ENCODE assay signal across 8 mouse cellular contexts in the genomic region with DNA sequence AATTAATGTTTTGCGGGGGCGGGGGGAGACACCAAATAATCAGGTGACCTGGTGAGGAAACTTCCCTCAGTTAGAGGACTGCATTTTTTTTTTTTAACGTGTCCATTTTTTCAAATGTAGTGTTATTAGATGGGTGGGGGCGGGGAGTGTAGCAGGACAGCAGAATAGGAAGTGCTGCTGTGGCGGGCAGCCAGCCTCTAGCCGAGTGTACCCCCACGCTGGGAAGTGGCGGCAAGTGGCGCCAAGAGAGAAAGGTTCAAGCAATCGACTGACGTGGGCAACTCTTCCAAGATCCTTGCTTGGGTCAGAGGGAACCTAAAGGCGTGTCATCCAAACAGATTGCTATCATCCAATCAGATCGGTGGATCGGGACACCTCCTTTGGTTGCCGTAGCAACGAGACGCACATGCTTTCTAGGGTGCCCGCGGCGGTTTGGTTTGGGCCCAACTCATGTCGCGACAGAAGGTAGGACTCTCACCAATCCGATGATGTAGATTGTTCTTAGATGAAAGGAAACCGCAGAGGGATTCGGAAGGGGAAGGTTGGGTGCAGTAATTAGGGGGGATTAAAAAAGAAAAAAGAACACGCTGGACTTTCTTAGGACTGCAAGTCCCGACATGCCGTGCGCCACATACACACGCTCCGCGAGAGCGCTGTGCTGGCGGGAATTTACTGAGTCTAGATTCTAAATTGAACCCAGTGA. TPM values are rescaled to one million over a fixed set of nuclear protein-coding genes. Genes with fewer than 3 reads are reported as not detected.
DNase-seq lines count a peak whose midpoint lies in the region; ATAC-seq and TF ChIP-seq lines count a peak whose summit lies in the region.

TSS of gene Ttll9 (plus strand) at position 395 of the 703 bp plus-strand sequence.

- no peaks in the 10 kb centered on the region; a peak in 1 of 4 replicates for H3K36me3 ChIP-seq in MEL (ENCODE audit: control insufficient read depth in 1 of 2, insufficient read depth in 2 of 2, low read length in 2 of 2)
- H3K36me3 ChIP-seq in liver, postnatal 0 days (replicated peaks; ENCODE audit: insufficient read depth, low read length) = no peaks in the 10 kb centered on the region
- H3K36me3 ChIP-seq in neural tube, embryonic 12.5 days = no peaks in the 10 kb centered on the region

- no peak for TF ChIP-seq EP300 in MEL (IDR thresholded peaks at IDR 0.05; ENCODE audit: low read depth in 1 of 2, low read length in 2 of 2)
- no peak for TF ChIP-seq EP300 in liver, postnatal 0 days (IDR thresholded peaks at IDR 0.05; ENCODE audit: low read depth)

- ATAC-seq in liver, postnatal 0 days = peak; percentile 96
- ATAC-seq in neural tube, embryonic 12.5 days (ENCODE audit: low FRiP score, low read depth) = peak; percentile 92

- 1% methylated on average over 34 of the region's 34 CpGs for WGBS in liver, postnatal 0 days (ENCODE audit: insufficient replicate concordance)
- 3% methylated on average over 34 of the region's 34 CpGs for WGBS in neural tube, embryonic 12.5 days

- H3K27me3 ChIP-seq in MEL (ENCODE audit: control insufficient read depth in 1 of 2, insufficient read depth in 2 of 2, low read length in 2 of 2) = 0 out of 4 replicates have a peak, but pooled peaks cover 0 to 2% of the 10 kb centered on the region in 2 experiments
- 0 out of 2 replicates have a peak, but pooled peaks cover 3% of the 10 kb centered on the region for H3K27me3 ChIP-seq in liver, postnatal 0 days (ENCODE audit: insufficient read depth, low read length)
- no peaks in the 10 kb centered on the region for H3K27me3 ChIP-seq in neural tube, embryonic 12.5 days (replicated peaks)

- DNase-seq in MEL (ENCODE audit: low read depth, low spot score) = peak; percentile 81
- DNase-seq in cerebellum, adult 18-20 months = peak; percentile 82 to 87
- peak; percentile 81 for DNase-seq in forelimb bud, embryonic 11.5 days (ENCODE audit: low read depth, low spot score)
- peak; percentile 60 for DNase-seq in heart, postnatal 4 days
- DNase-seq in layer of hippocampus, adult 18-20 months (ENCODE audit: low spot score in 2 of 2) = peak; percentile 83 to 92
- peak; percentile 72 for DNase-seq in liver, postnatal 0 days
- DNase-seq in thymus, postnatal 14 days = peak; percentile 32

- TF ChIP-seq CTCF in MEL (IDR thresholded peaks at IDR 0.05 in 2 of 3, conservative IDR thresholded peaks at IDR 0.05 in 1 of 3; ENCODE audit: control insufficient read depth in 1 of 3, insufficient read depth in 1 of 3, low read depth in 2 of 3, low read length in 3 of 3, poor library complexity in 1 of 3, severe bottlenecking in 1 of 3) = no peak
- TF ChIP-seq CTCF in liver, postnatal 0 days (IDR thresholded peaks at IDR 0.05; ENCODE audit: low read depth) = no peak

- no peak for TF ChIP-seq POLR2A in MEL (IDR thresholded peaks at IDR 0.05; ENCODE audit: control insufficient read depth in 1 of 2, insufficient read depth in 1 of 2, low read depth in 1 of 2, low read length in 2 of 2, poor library complexity in 1 of 2)

- H3K4me3 ChIP-seq in MEL (ENCODE audit: control insufficient read depth in 1 of 2, insufficient read depth in 1 of 2, low read depth in 2 of 2, low read length in 2 of 2) = peak within 1 kb of the TSS; percentile 31 to 42; a peak in 3 of 4 replicates
- H3K4me3 ChIP-seq in liver, postnatal 0 days (ENCODE audit: low read depth, low read length) = peak within 1 kb of the TSS; percentile 45
- peak within 1 kb of the TSS; percentile 41 for H3K4me3 ChIP-seq in neural tube, embryonic 12.5 days

- no peak for TF ChIP-seq RAD21 in MEL (IDR thresholded peaks at IDR 0.05; ENCODE audit: low read depth, low read length)

- H3K9me3 ChIP-seq in MEL (replicated peaks; ENCODE audit: insufficient read depth, low read length) = no peaks in the 10 kb centered on the region
- H3K9me3 ChIP-seq in liver, postnatal 0 days (ENCODE audit: low read length) = no peaks in the 10 kb centered on the region
- H3K9me3 ChIP-seq in neural tube, embryonic 12.5 days = no peaks in the 10 kb centered on the region

- peak within 1 kb of the TSS; percentile 78 for H3K4me2 ChIP-seq in liver, postnatal 0 days (ENCODE audit: low read depth, low read length)
- H3K4me2 ChIP-seq in neural tube, embryonic 12.5 days (replicated peaks) = peak within 1 kb of the TSS; percentile 62

- H3K4me1 ChIP-seq in MEL (ENCODE audit: control insufficient read depth in 1 of 2, insufficient read depth in 2 of 2, low read length in 2 of 2) = no peaks in the 10 kb centered on the region
- H3K4me1 ChIP-seq in liver, postnatal 0 days (ENCODE audit: insufficient read depth) = no peaks in the 10 kb centered on the region
- H3K4me1 ChIP-seq in neural tube, embryonic 12.5 days = peaks cover 3% of the 10 kb centered on the region; the same call in 1 of the 2 replicates

- H3K27ac ChIP-seq in MEL (ENCODE audit: control insufficient read depth, low read depth, low read length) = no peak within 1 kb of the TSS
- no peak within 1 kb of the TSS for H3K27ac ChIP-seq in liver, postnatal 0 days (ENCODE audit: low read depth)
- H3K27ac ChIP-seq in neural tube, embryonic 12.5 days = no peak within 1 kb of the TSS

- H3K9ac ChIP-seq in MEL (ENCODE audit: control insufficient read depth, low read depth, low read length, poor library complexity, severe bottlenecking) = peak within 1 kb of the TSS; percentile 34
- H3K9ac ChIP-seq in liver, postnatal 0 days (replicated peaks) = peak within 1 kb of the TSS; percentile 26; the same call in 1 of the 2 replicates
- H3K9ac ChIP-seq in neural tube, embryonic 12.5 days = no peak within 1 kb of the TSS

- H3K79me2 ChIP-seq in MEL (ENCODE audit: control insufficient read depth, insufficient read depth, low read length, poor library complexity) = no peaks in the 10 kb centered on the region

TF ChIP-seq in MEL, 35 proteins besides CTCF, POLR2A, EP300 and RAD21:
- TF ChIP-seq SIN3A (IDR thresholded peaks at IDR 0.05; ENCODE audit: low read length) = peak; percentile 76
- TF ChIP-seq JUND (IDR thresholded peaks at IDR 0.05; ENCODE audit: low read depth, low read length) = no peak
- TF ChIP-seq TCF12 (IDR thresholded peaks at IDR 0.05; ENCODE audit: low read depth, low read length) = no peak
- peak; percentile 44 for TF ChIP-seq GATA1 (IDR thresholded peaks at IDR 0.05; ENCODE audit: low read depth, low read length)
- TF ChIP-seq MEF2A (IDR thresholded peaks at IDR 0.05; ENCODE audit: extremely low read depth, insufficient replicate concordance, low read depth, low read length, poor library complexity, severe bottlenecking) = no peak
- peak; percentile 78 for TF ChIP-seq HCFC1 (IDR thresholded peaks at IDR 0.05; ENCODE audit: low read depth, low read length)
- TF ChIP-seq ZMIZ1 (IDR thresholded peaks at IDR 0.05; ENCODE audit: low read depth, low read length) = no peak
- TF ChIP-seq MYC (IDR thresholded peaks at IDR 0.05; ENCODE audit: low read depth, low read length) = peak; percentile 44; the same call in 1 of the 2 replicates
- peak; percentile 72 for TF ChIP-seq CHD2 (IDR thresholded peaks at IDR 0.05; ENCODE audit: low read length)
- peak; percentile 62 for TF ChIP-seq ZNF384 (IDR thresholded peaks at IDR 0.05; ENCODE audit: low read depth, low read length)
- 0 out of 2 replicates have a peak, but pooled peaks have one; percentile 16 for TF ChIP-seq MAX (IDR thresholded peaks at IDR 0.05; ENCODE audit: low read length)
- TF ChIP-seq ETS1 (IDR thresholded peaks at IDR 0.05; ENCODE audit: low read depth, low read length) = no peak
- TF ChIP-seq MXI1 (IDR thresholded peaks at IDR 0.05; ENCODE audit: low read depth, low read length) = peak; percentile 91
- peak; percentile 86 for TF ChIP-seq E2F4 (IDR thresholded peaks at IDR 0.05; ENCODE audit: borderline replicate concordance, low read depth, low read length)
- 0 out of 2 replicates have a peak, but pooled peaks have one; percentile 12 for TF ChIP-seq USF1 (IDR thresholded peaks at IDR 0.05; ENCODE audit: low read depth, low read length)
- no peak for TF ChIP-seq GABPA (IDR thresholded peaks at IDR 0.05; ENCODE audit: low read depth, low read length)
- TF ChIP-seq NELFE (IDR thresholded peaks at IDR 0.05; ENCODE audit: low read depth, low read length) = no peak
TF ChIP-seq in MEL: peak in this region for 10.

RNA-seq across cellular contexts. Expression of gene Ttll9, which starts in this region (rescaled TPM):
- total RNA-seq in MEL (2012; rRNA removed) = 0.10 and 0.19 TPM in 2 replicates
- under 1 TPM in 1 of 2 experiments, not detected in 1; 0.07 TPM for polyA plus RNA-seq in MEL (2012; ENCODE audit: insufficient read depth in 1 of 2, insufficient read length in 2 of 2, low read depth in 1 of 2, low replicate concordance in 2 of 2, missing spikeins in 1 of 2)
- not detected for total RNA-seq in heart, postnatal 4 days (2021)
- total RNA-seq in layer of hippocampus, adult 18-20 months (2021) = 1 to 10 TPM in 1 of 2 experiments, under 1 TPM in 1; 0.94 to 1.3 TPM
- 0.18 and 0.31 TPM in 2 replicates for polyA plus RNA-seq in liver, postnatal 0 days (2015; fragmentation: Nextera tagmentation; extraction: Ambion mirVana)
- 1.8 and 2.6 TPM in 2 replicates for polyA plus RNA-seq in neural tube, embryonic 12.5 days (2016; fragmentation: Nextera tagmentation; extraction: Ambion mirVana)

Comparison
In these comparisons a context has a peak if more than half of its experiments do, and no peak if none do; other contexts are left out.
1. Peak in DNase-seq, H3K4me3 ChIP-seq and H3K9ac ChIP-seq in MEL; RNA of the gene not detected or under 1 TPM.
2. Peak in DNase-seq in heart, postnatal 4 days; RNA of the gene not detected or under 1 TPM.
3. Peak in DNase-seq, ATAC-seq, H3K4me3 ChIP-seq, H3K9ac ChIP-seq and H3K4me2 ChIP-seq in liver, postnatal 0 days; RNA of the gene not detected or under 1 TPM.
4. DNase-seq: peak in every context shown above with its lines; median percentile 88 in layer of hippocampus, adult 18-20 months; 84 in cerebellum, adult 18-20 months; 81 in MEL; 81 in forelimb bud, embryonic 11.5 days; 72 in liver, postnatal 0 days; 60 in heart, postnatal 4 days; 32 in thymus, postnatal 14 days.